Mouse (Mus musculus): ENCODE results near the gene Bad.

DNA sequence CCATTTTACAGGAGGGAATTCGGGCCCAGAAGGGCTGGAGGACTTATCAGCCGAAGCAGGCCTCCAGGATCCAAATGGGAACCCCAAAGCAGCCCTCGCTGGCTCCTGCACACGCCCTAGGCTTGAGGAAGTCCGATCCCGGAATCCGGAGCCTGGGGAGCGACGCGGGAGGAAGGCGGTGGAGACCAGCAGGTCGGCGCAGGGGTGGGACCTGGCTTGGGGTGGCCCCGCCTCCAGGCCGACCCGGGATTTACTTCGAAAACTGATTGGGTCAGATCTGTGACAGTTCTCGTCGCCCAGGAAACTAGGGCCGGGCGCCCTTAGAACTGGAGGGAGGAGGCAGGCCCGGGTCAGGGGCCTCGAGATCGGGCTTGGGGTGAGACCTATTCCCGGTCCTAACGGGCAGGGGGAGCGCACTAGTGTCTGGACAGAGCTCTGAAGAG lies 609 bp downstream of the Bad start, which contains the start of gene Gpr137:
- no peak for TF ChIP-seq CTCF (IDR thresholded peaks at IDR 0.05; ENCODE audit: low read depth, low read length)
- TF ChIP-seq POLR2A (IDR thresholded peaks at IDR 0.05; ENCODE audit: extremely low read depth, insufficient read depth, low read length): peak; percentile 80; the same call in 1 of the 2 replicates
